Mouse (Mus musculus) layer of hippocampus, adult 2 months (tissue): Measurements from ENCODE around the gene Pitx2. TPM values are rescaled to one million over a fixed set of nuclear protein-coding genes. Genes with fewer than 3 reads are reported as not detected.

Source experiments
- DNase-seq, 2 experiments: peaks; one replicate each; pipeline ENCODE4 v3.0.0; 2022; ENCODE audit warnings: low spot score in 2 of 2
- H3K27ac ChIP-seq: fragments of 200-600 bp; 2 replicates; pipeline ENCODE4 v1.8.1; 2022
- H3K4me3 ChIP-seq: fragments of 200-600 bp; 2 replicates; pipeline ENCODE4 v1.8.1; 2022; ENCODE audit warnings: mild to moderate bottlenecking
- CTCF ChIP-seq: fragments of 200-600 bp; conservative IDR thresholded peaks from 2 replicates; pipeline ENCODE4 v1.8.1; 2022; ENCODE audit warnings: antibody characterized with exemption, mild to moderate bottlenecking, moderate library complexity
- long read RNA-seq, 2 experiments: library from polyadenylated mRNA; stranded (forward); transcript quantifications; one replicate each; pipeline ENCODE4 v2.0.0; 2021; ENCODE audit warnings: borderline mapping rate in 2 of 2
- total RNA-seq, 2 experiments: library from RNA; stranded (reverse); gene quantifications; 2 replicates each; pipeline ENCODE4 v1.2.3; 2021

Pitx2 gene
- not detected for total RNA-seq
- long read RNA-seq, experiment 1, result 0 reads
- long read RNA-seq, experiment 2, result 0 reads

GRCm38 (mm10) chr3:129199609-129200500 lies at the start of gene Pitx2:
Gene Pitx2, plus strand, starts transcription at chr3:129199878.
- no peak within 1 kb of the TSS; the same call in 1 of the 2 replicates for H3K4me3 ChIP-seq
- H3K27ac ChIP-seq, result no peak within 1 kb of the TSS
- DNase-seq, result no peak
- no peak for TF ChIP-seq CTCF

GRCm38 (mm10) chr3:129150001-129150400 lies 49.7 kb upstream of the Pitx2 start:
- TF ChIP-seq CTCF, result no peak
- no peak overlapping the region for H3K4me3 ChIP-seq
- no peak for DNase-seq
- no peak overlapping the region for H3K27ac ChIP-seq

GRCm38 (mm10) chr3:129151096-129151685 lies 48.5 kb upstream of the Pitx2 start:
- H3K27ac ChIP-seq, result no peak overlapping the region
- no peak overlapping the region for H3K4me3 ChIP-seq
- TF ChIP-seq CTCF, result no peak
- DNase-seq, result no peak

- Histone ChIP-seq H3K4me3 (no peak overlapping the region), H3K27ac (no peak overlapping the region)
- DNase-seq, result no peak
- no peak for TF ChIP-seq CTCF
These were observed 40.8 kb upstream of the Pitx2 start for GRCm38 (mm10) chr3:129158812-129159370.

GRCm38 (mm10) chr3:129161333-129162035 lies 38.2 kb upstream of the Pitx2 start:
- Histone ChIP-seq H3K4me3 (no peak overlapping the region), H3K27ac (no peak overlapping the region)
- DNase-seq, result no peak
- no peak for TF ChIP-seq CTCF

GRCm38 (mm10) chr3:129164246-129164645 lies 35.4 kb upstream of the Pitx2 start:
- Histone ChIP-seq H3K27ac (no peak overlapping the region), H3K4me3 (no peak overlapping the region)
- no peak for DNase-seq
- no peak for TF ChIP-seq CTCF

GRCm38 (mm10) chr3:129165715-129166114 lies 34.0 kb upstream of the Pitx2 start:
- no peak for TF ChIP-seq CTCF

GRCm38 (mm10) chr3:129166684-129167083 lies 33.0 kb upstream of the Pitx2 start:
- Histone ChIP-seq H3K27ac (no peak overlapping the region), H3K4me3 (no peak overlapping the region)
- DNase-seq, result no peak
- TF ChIP-seq CTCF, result no peak

More at GRCm38 (mm10) chr3:129165715-129166114, 34.0 kb upstream of the Pitx2 start:
- Histone ChIP-seq H3K27ac (no peak overlapping the region), H3K4me3 (no peak overlapping the region)
- DNase-seq, result no peak

GRCm38 (mm10) chr3:129170416-129170815 lies 29.3 kb upstream of the Pitx2 start:
- TF ChIP-seq CTCF, result no peak
- no peak for DNase-seq

GRCm38 (mm10) chr3:129171789-129172188 lies 27.9 kb upstream of the Pitx2 start:
- TF ChIP-seq CTCF, result no peak
- Histone ChIP-seq H3K27ac (no peak overlapping the region), H3K4me3 (no peak overlapping the region)
- no peak for DNase-seq

More at GRCm38 (mm10) chr3:129170416-129170815, 29.3 kb upstream of the Pitx2 start:
- Histone ChIP-seq H3K27ac (no peak overlapping the region), H3K4me3 (no peak overlapping the region)

GRCm38 (mm10) chr3:129194436-129194835 lies 5.2 kb upstream of the Pitx2 start:
- no peak for TF ChIP-seq CTCF
- no peak for DNase-seq
- Histone ChIP-seq H3K4me3 (no peak overlapping the region), H3K27ac (no peak overlapping the region)

GRCm38 (mm10) chr3:129195036-129195435 lies 4.6 kb upstream of the Pitx2 start:
- DNase-seq, result no peak
- TF ChIP-seq CTCF, result no peak
- H3K4me3 ChIP-seq, result no peak overlapping the region
- H3K27ac ChIP-seq, result no peak overlapping the region
